9 mouse cellular contexts compared by ENCODE assay signal in the genomic region with DNA sequence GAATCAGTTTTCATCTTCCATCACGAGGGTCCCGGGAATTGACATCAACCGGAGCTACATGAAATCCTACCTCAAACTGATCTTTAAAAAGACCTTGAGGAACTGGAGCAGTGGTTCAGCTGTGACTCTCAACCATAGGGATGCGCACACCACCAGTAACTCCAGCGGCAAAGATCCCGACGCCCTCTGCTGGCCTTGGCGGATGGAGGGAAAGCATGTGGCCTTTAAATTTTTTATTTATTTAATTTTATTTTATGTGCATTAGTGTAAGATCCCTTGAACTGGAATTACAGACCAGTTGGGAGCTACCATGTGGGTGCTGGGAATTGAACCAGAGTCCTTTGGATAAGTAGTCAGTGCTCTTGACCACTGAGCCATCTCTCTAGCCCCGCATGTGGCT. TPM values are rescaled to one million over a fixed set of nuclear protein-coding genes. Genes with fewer than 3 reads are reported as not detected.
DNase-seq lines count a peak whose midpoint lies in the region; ATAC-seq lines count a peak whose summit lies in the region.
"Had no signal": no experiment of that assay in that cellular context is flagged by ENCODE, and none has a peak within 500 bp of the region (broad histone marks: within the 10 kb centered on the region; RNA-seq: fewer than 3 reads in every experiment).

No protein-coding gene starts in this region.

- no peak overlapping the region for H3K9ac ChIP-seq in heart, embryonic 15.5 days
- H3K9ac ChIP-seq in midbrain, embryonic 14.5 days (replicated peaks; ENCODE audit: low read length), result peak overlapping the region; percentile 27; the same call in 1 of the 2 replicates

- peaks cover 41% of the 10 kb centered on the region for H3K4me1 ChIP-seq in heart, embryonic 15.5 days (replicated peaks)
- H3K4me1 ChIP-seq in midbrain, embryonic 14.5 days (ENCODE audit: control insufficient read depth, insufficient read depth, low read length), result peaks cover 22% of the 10 kb centered on the region

- DNase-seq in adrenal gland, postnatal 10 days, result peak; percentile 60
- no peak for DNase-seq in adrenal gland, postnatal 36 days
- peak; percentile 41 to 68 for DNase-seq in spleen, postnatal 4 days (ENCODE audit: low spot score in 2 of 2)
- DNase-seq in spleen, adult 12 weeks (ENCODE audit: low spot score), result no peak
- peak; percentile 64 to 71 for DNase-seq in layer of hippocampus, postnatal 14 days (ENCODE audit: low spot score in 2 of 2)
- DNase-seq in midbrain, embryonic 14.5 days, result peak; percentile 71
- DNase-seq in yolk sac, embryonic 10.5 days (ENCODE audit: low spot score), result no peak

- no peaks in the 10 kb centered on the region for H3K9me3 ChIP-seq in heart, embryonic 15.5 days (replicated peaks)
- H3K9me3 ChIP-seq in midbrain, embryonic 14.5 days (ENCODE audit: control insufficient read depth, low read length), result no peaks in the 10 kb centered on the region

- ATAC-seq in heart, embryonic 15.5 days (replicated peaks; ENCODE audit: insufficient number of reproducible peaks, insufficient read depth, low FRiP score, low read depth), result no peak
- no peak for ATAC-seq in midbrain, embryonic 14.5 days (ENCODE audit: low FRiP score, low TSS enrichment)

- H3K4me3 ChIP-seq in heart, embryonic 15.5 days, result peak overlapping the region; percentile 70
- no peak overlapping the region for H3K4me3 ChIP-seq in midbrain, embryonic 14.5 days (replicated peaks; ENCODE audit: low read depth, low read length)

- peak overlapping the region; percentile 40; the same call in 1 of the 2 replicates for H3K27ac ChIP-seq in heart, embryonic 15.5 days
- H3K27ac ChIP-seq in midbrain, embryonic 14.5 days (replicated peaks; ENCODE audit: low read depth, low read length), result peak overlapping the region; percentile 70

- H3K4me2 ChIP-seq in heart, embryonic 15.5 days, result peak overlapping the region; percentile 94
- peak overlapping the region; percentile 36 for H3K4me2 ChIP-seq in midbrain, embryonic 14.5 days (ENCODE audit: low read length)

- no peaks in the 10 kb centered on the region for H3K27me3 ChIP-seq in heart, embryonic 15.5 days
- no peaks in the 10 kb centered on the region for H3K27me3 ChIP-seq in midbrain, embryonic 14.5 days (ENCODE audit: control insufficient read depth, insufficient read depth, low read length)

- H3K36me3 ChIP-seq in heart, embryonic 15.5 days, result peaks cover 17% of the 10 kb centered on the region
- peaks cover 24% of the 10 kb centered on the region for H3K36me3 ChIP-seq in midbrain, embryonic 14.5 days (ENCODE audit: control insufficient read depth, insufficient read depth, low read length)

- WGBS in heart, embryonic 15.5 days, result 21% methylated on average over 9 of the region's 9 CpGs
- 23% methylated on average over 9 of the region's 9 CpGs for WGBS in midbrain, embryonic 14.5 days

RNA-seq across cellular contexts. Expression of gene Fem1a, which starts 1.2 kb away (rescaled TPM):
- 10 to 100 TPM; 27.8 to 38.0 TPM for total RNA-seq in adrenal gland, postnatal 10 days (2021)
- 10 to 100 TPM; 28.7 to 30.8 TPM for total RNA-seq in adrenal gland, postnatal 36 days (2021)
- 19.4 and 22.5 TPM in 2 replicates for polyA plus RNA-seq in heart, embryonic 15.5 days (2015; fragmentation: Nextera tagmentation; extraction: Ambion mirVana)
- total RNA-seq in layer of hippocampus, postnatal 14 days (2021), result 10 to 100 TPM; 41.6 to 44.7 TPM
- polyA plus RNA-seq in midbrain, embryonic 14.5 days (2014; fragmentation: Nextera tagmentation; extraction: Ambion mirVana), result 16.9 and 21.4 TPM in 2 replicates

RNA-seq across cellular contexts. Expression of gene Ticam1, which starts 21.2 kb away (rescaled TPM):
- 10 to 100 TPM; 16.6 to 18.1 TPM for total RNA-seq in adrenal gland, postnatal 10 days (2021)
- total RNA-seq in adrenal gland, postnatal 36 days (2021), result 10 to 100 TPM; 21.1 to 23.1 TPM
- polyA plus RNA-seq in heart, embryonic 15.5 days (2015; fragmentation: Nextera tagmentation; extraction: Ambion mirVana), result 6.9 and 8.3 TPM in 2 replicates
- 1 to 10 TPM; 6.2 to 7.4 TPM for total RNA-seq in layer of hippocampus, postnatal 14 days (2021)
- polyA plus RNA-seq in midbrain, embryonic 14.5 days (2014; fragmentation: Nextera tagmentation; extraction: Ambion mirVana), result 0.78 and 1.6 TPM in 2 replicates

RNA-seq across cellular contexts. Expression of gene Dpp9, which starts 36.7 kb away (rescaled TPM):
- 10 to 100 TPM; 28.8 to 30.1 TPM for total RNA-seq in adrenal gland, postnatal 10 days (2021)
- total RNA-seq in adrenal gland, postnatal 36 days (2021), result 10 to 100 TPM; 35.5 to 41.0 TPM
- polyA plus RNA-seq in heart, embryonic 15.5 days (2015; fragmentation: Nextera tagmentation; extraction: Ambion mirVana), result 19.7 and 25.7 TPM in 2 replicates
- total RNA-seq in layer of hippocampus, postnatal 14 days (2021), result 10 to 100 TPM; 49.4 to 52.4 TPM
- polyA plus RNA-seq in midbrain, embryonic 14.5 days (2014; fragmentation: Nextera tagmentation; extraction: Ambion mirVana), result 22.3 and 26.7 TPM in 2 replicates

RNA-seq across cellular contexts. Expression of gene Plin3, which starts 37.2 kb away (rescaled TPM):
- total RNA-seq in adrenal gland, postnatal 10 days (2021), result 10 to 100 TPM; 96.0 to 97.9 TPM
- total RNA-seq in adrenal gland, postnatal 36 days (2021), result 100 to 1,000 TPM in 1 of 2 experiments, 10 to 100 TPM in 1; 51.4 to 106 TPM
- 61.1 and 78.3 TPM in 2 replicates for polyA plus RNA-seq in heart, embryonic 15.5 days (2015; fragmentation: Nextera tagmentation; extraction: Ambion mirVana)
- total RNA-seq in layer of hippocampus, postnatal 14 days (2021), result 1 to 10 TPM; 5.1 to 9.1 TPM
- polyA plus RNA-seq in midbrain, embryonic 14.5 days (2014; fragmentation: Nextera tagmentation; extraction: Ambion mirVana), result 6.4 and 11.6 TPM in 2 replicates

RNA-seq across cellular contexts. Expression of gene Arrdc5, which starts 44.7 kb away (rescaled TPM):
- not detected for total RNA-seq in adrenal gland, postnatal 10 days (2021)
- total RNA-seq in adrenal gland, postnatal 36 days (2021), result not detected
- 0.13 TPM in 1 of 2 replicates, not detected in the other for polyA plus RNA-seq in heart, embryonic 15.5 days (2015; fragmentation: Nextera tagmentation; extraction: Ambion mirVana)
- not detected for total RNA-seq in layer of hippocampus, postnatal 14 days (2021)
- not detected in 2 replicates for polyA plus RNA-seq in midbrain, embryonic 14.5 days (2014; fragmentation: Nextera tagmentation; extraction: Ambion mirVana)
- total RNA-seq: gastrocnemius, postnatal 4 days had no signal

Comparison
In these comparisons a context has a peak if more than half of its experiments do, and no peak if none do; other contexts are left out.
1. DNase-seq: peak in adrenal gland, postnatal 10 days (single experiment), spleen, postnatal 4 days (2 of 2), layer of hippocampus, postnatal 14 days (2 of 2) and midbrain, embryonic 14.5 days (single experiment); none in adrenal gland, postnatal 36 days (0 of 2), spleen, adult 12 weeks (single experiment) and yolk sac, embryonic 10.5 days (single experiment).